Mouse (Mus musculus) MEL (cell line): ENCODE measurements around the gene Aspscr1.

Experiments
- CHD1 ChIP-seq: IDR thresholded peaks from 2 replicates; pipeline ENCODE4 v1.6.1; 2012; ENCODE audit warnings: low read depth, mild to moderate bottlenecking, inconsistent platforms, low read length, improper control_type of control experiment
- CTCF ChIP-seq, 3 experiments: IDR thresholded peaks in 2 of 3; conservative IDR thresholded peaks in 1 of 3; 2 replicates each; pipeline ENCODE4 v1.5.1; 2011 to 2012; ENCODE audit warnings: low read length in 3 of 3, low read depth in 2 of 3, mild to moderate bottlenecking in 2 of 3, improper control_type of control experiment in 1 of 3, inconsistent platforms in 1 of 3, mixed read lengths in 1 of 3, moderate library complexity in 1 of 3; ENCODE audit not compliant: control insufficient read depth in 1 of 3, insufficient read depth in 1 of 3, poor library complexity in 1 of 3, severe bottlenecking in 1 of 3
- EP300 ChIP-seq, 2 experiments: IDR thresholded peaks; 2 replicates each; pipeline ENCODE4 v1.6.1; 2011; ENCODE audit warnings: improper control_type of control experiment in 2 of 2, low read length in 2 of 2, low read depth in 1 of 2, mild to moderate bottlenecking in 1 of 2
- GATA1 ChIP-seq: IDR thresholded peaks from 2 replicates; pipeline ENCODE4 v1.6.1; 2011; ENCODE audit warnings: low read depth, low read length, improper control_type of control experiment
- MAFK ChIP-seq: IDR thresholded peaks from 2 replicates; pipeline ENCODE4 v1.6.1; 2011; ENCODE audit warnings: low read depth, mild to moderate bottlenecking, low read length, improper control_type of control experiment, borderline replicate concordance
- NELFE ChIP-seq: IDR thresholded peaks from 2 replicates; pipeline ENCODE4 v1.6.1; 2011; ENCODE audit warnings: low read depth, low read length, improper control_type of control experiment
- NRF1 ChIP-seq: IDR thresholded peaks from 2 replicates; pipeline ENCODE4 v1.6.1; 2014; ENCODE audit warnings: low read depth, mild to moderate bottlenecking, inconsistent platforms, low read length, improper control_type of control experiment, moderate library complexity; ENCODE audit not compliant: poor library complexity, insufficient read depth, severe bottlenecking
- POLR2AphosphoS2 ChIP-seq: IDR thresholded peaks from 2 replicates; pipeline ENCODE4 v1.6.1; 2011; ENCODE audit warnings: low read length, improper control_type of control experiment
- POLR2AphosphoS5 ChIP-seq: IDR thresholded peaks from 2 replicates; pipeline ENCODE4 v1.6.1; 2012; ENCODE audit warnings: low read depth, borderline replicate concordance, mild to moderate bottlenecking, inconsistent platforms, low read length, moderate library complexity, mixed read lengths
- SMC3 ChIP-seq: IDR thresholded peaks from 2 replicates; pipeline ENCODE4 v1.6.1; 2011; ENCODE audit warnings: low read depth, low read length, improper control_type of control experiment
- TBP ChIP-seq: IDR thresholded peaks from 2 replicates; pipeline ENCODE4 v1.8.0; 2011; ENCODE audit warnings: low read depth, low read length, improper control_type of control experiment
- ZNF384 ChIP-seq: IDR thresholded peaks from 2 replicates; pipeline ENCODE4 v1.6.1; 2012; ENCODE audit warnings: low read depth, mild to moderate bottlenecking, inconsistent platforms, low read length, improper control_type of control experiment

GRCm38 (mm10) chr11:120654741-120655140, 18.0 kb upstream of the Aspscr1 start:
- no peak for TF ChIP-seq EP300 (IDR thresholded peaks at IDR 0.05; ENCODE audit: low read depth in 1 of 2, low read length in 2 of 2)
- no peak for TF ChIP-seq CTCF (IDR thresholded peaks at IDR 0.05 in 2 of 3, conservative IDR thresholded peaks at IDR 0.05 in 1 of 3; ENCODE audit: control insufficient read depth in 1 of 3, insufficient read depth in 1 of 3, low read depth in 2 of 3, low read length in 3 of 3, poor library complexity in 1 of 3, severe bottlenecking in 1 of 3)
- TF ChIP-seq GATA1: no peak
- no peak for TF ChIP-seq SMC3
- TF ChIP-seq TBP: no peak
- TF ChIP-seq NELFE: no peak
- TF ChIP-seq CHD1: no peak
- TF ChIP-seq POLR2AphosphoS2: no peak
- no peak for TF ChIP-seq MAFK
- no peak for TF ChIP-seq POLR2AphosphoS5
- TF ChIP-seq NRF1: no peak
- no peak for TF ChIP-seq ZNF384
